Mouse (Mus musculus) liver, embryonic 14.5 days (tissue): ENCODE measurements at regions not wholly inside any gene's neighbourhood (a gene's known extent, or its start where the extent isn't known, plus 50 kb on each side); places are given as distances from the start of the nearest gene placed in this dataset.

Experiments
- ATAC-seq: fragments of 200-750 bp; cut with Nextera tagmentation; 2 replicates; pipeline ENCODE4 v1.8.0; 2017; ENCODE audit warnings: moderate number of reproducible peaks, mild to moderate bottlenecking, moderate library complexity; ENCODE audit not compliant: insufficient read depth
- DNase-seq, 3 experiments: peaks; one replicate each; pipeline ENCODE4 v3.0.0-alpha.2; 2012 to 2013; ENCODE audit warnings: low read depth in 3 of 3, low spot score in 3 of 3
- H3K27ac ChIP-seq: fragments of 300-500 bp; sonication (generic); 2 replicates; pipeline ENCODE4 v1.5.1; 2014; ENCODE audit warnings: moderate library complexity, mild to moderate bottlenecking, control low read depth, inconsistent platforms
- H3K27me3 ChIP-seq: fragments of 300-500 bp; sonication (generic); 2 replicates; pipeline ENCODE4 v1.6.1; 2014; ENCODE audit warnings: mild to moderate bottlenecking, low read length, moderate library complexity; ENCODE audit not compliant: control insufficient read depth, insufficient read depth
- H3K36me3 ChIP-seq: fragments of 300-500 bp; sonication (generic); replicated peaks from 2 replicates; pipeline ENCODE4 v1.6.1; 2014; ENCODE audit warnings: low read depth; ENCODE audit not compliant: control insufficient read depth, insufficient read depth
- H3K4me1 ChIP-seq, 2 experiments: fragments of 200-500 bp in 1 of 2; fragments of 300-500 bp in 1 of 2; sonication (generic) in 1 of 2; replicated peaks; 2 replicates each; pipeline ENCODE4 v1.6.1; 2012 to 2014; ENCODE audit warnings: antibody characterized with exemption in 1 of 2, inconsistent platforms in 1 of 2, low read length in 1 of 2; ENCODE audit not compliant: control insufficient read depth in 2 of 2, insufficient read depth in 2 of 2
- H3K4me2 ChIP-seq: fragments of 300-500 bp; sonication (generic); 2 replicates; pipeline ENCODE4 v1.6.1; 2014; ENCODE audit warnings: low read depth, mild to moderate bottlenecking, control low read depth, moderate library complexity
- H3K4me3 ChIP-seq, 2 experiments: fragments of 200-500 bp in 1 of 2; fragments of 300-500 bp in 1 of 2; sonication (generic) in 1 of 2; 2 replicates each; pipeline ENCODE4 v1.5.1; 2012 to 2014; ENCODE audit warnings: low read depth in 2 of 2, low read length in 2 of 2, mild to moderate bottlenecking in 2 of 2, control low read depth in 1 of 2, inconsistent platforms in 1 of 2, moderate library complexity in 1 of 2; ENCODE audit not compliant: insufficient read depth in 1 of 2
- H3K9ac ChIP-seq: fragments of 300-500 bp; sonication (generic); replicated peaks from 2 replicates; pipeline ENCODE4 v1.6.1; 2014; ENCODE audit warnings: mild to moderate bottlenecking, control low read depth, moderate library complexity
- H3K9me3 ChIP-seq: fragments of 300-500 bp; sonication (generic); 2 replicates; pipeline ENCODE4 v1.6.1; 2016; ENCODE audit warnings: low read length, mixed read lengths; ENCODE audit not compliant: control insufficient read depth
- CTCF ChIP-seq: IDR thresholded peaks from 2 replicates; pipeline ENCODE4 v1.5.1; 2016; ENCODE audit warnings: antibody characterized with exemption, low read depth, control low read depth
- EP300 ChIP-seq: IDR thresholded peaks from 2 replicates; pipeline ENCODE4 v1.6.1; 2016; ENCODE audit warnings: antibody characterized with exemption, low read depth
- WGBS: fragments of 180-500 bp; shearing (Covaris S2); extraction: QIAGEN DNeasy Blood & Tissue Kit; methylation state at CpG from one replicate; pipeline ENCODE4 v1.1.7; 2014; ENCODE audit not compliant: insufficient replicate concordance; 5-methylcytosine and 5-hydroxymethylcytosine counted together

DNA sequence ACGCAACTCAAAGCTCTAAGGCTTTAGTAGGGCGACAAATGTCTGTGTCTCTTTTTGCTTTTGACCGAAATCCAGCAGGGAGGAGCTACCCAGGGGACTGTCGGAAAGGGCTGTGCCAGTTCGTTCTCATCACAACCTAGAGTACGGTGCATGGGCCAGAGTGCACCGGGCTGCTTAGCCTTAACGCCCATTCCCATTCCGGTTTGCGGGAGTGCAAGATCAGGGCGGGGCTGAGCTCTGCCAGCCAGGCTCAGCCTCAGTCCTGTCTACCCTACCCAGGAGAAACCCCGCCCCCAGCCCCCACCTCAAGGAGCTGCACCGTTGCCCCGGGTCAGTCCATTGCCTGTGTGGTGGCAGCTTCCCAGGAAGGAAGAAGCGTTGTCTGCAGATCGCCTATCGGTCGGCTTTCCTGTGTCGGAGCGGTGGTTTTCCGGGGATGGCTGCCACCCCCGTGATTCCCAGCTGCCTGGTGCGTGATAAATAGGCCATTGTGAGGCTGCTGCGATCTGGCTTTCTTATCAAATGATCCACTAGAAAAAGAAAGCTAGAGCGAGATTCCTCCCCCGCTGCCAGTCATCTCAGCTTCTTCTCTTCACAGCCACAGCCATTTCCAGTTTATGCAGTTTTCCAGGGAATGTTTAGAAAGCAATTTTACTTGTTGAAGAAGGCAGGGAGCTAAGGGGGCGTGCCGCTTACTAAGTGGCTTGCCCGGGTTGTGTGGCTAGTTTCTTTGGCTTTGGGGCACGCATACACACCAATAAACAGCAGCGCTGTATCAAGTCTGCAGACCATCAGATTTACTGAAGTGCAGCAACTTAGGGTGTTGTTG lies 187.4 kb upstream of the Ankrd55 start:
- Histone ChIP-seq H3K9me3 (no peaks in the 10 kb centered on the region), H3K36me3 (no peaks in the 10 kb centered on the region), H3K27ac (no peak overlapping the region), H3K9ac (peak overlapping the region; percentile 23; the same call in 1 of the 2 replicates), H3K4me3 (peak overlapping the region; percentile 30 to 39), H3K4me1 (peaks cover 0 to 4% of the 10 kb centered on the region in 2 experiments; a peak in 2 of 4 replicates), H3K4me2 (peak overlapping the region; percentile 61), H3K27me3 (peaks cover 30% of the 10 kb centered on the region)
- DNase-seq (no peak), ATAC-seq (peak; percentile 56)
- no peak for TF ChIP-seq EP300
- TF ChIP-seq CTCF: no peak
- WGBS: 2% methylated on average over 31 of the region's 31 CpGs

DNA sequence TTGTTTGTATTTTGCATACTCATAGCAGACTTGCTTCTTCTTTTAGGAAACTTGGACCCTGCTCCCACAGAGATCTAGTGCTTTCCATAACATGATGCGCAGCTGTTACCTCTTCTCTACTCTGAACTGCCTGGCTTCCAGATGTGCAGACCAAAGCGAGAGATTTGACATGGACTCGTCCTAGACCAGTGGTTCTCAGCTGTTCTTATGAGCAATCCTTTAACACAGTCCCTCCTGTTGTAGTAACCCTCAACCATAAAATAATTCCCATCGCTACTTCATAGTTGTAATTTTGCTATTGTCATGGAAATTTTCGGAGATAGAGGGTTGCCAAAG lies 186.9 kb upstream of the Ankrd55 start:
- DNase-seq: no peak
- 52% methylated on average over 5 of the region's 5 CpGs for WGBS
- no peak for TF ChIP-seq CTCF
- no peak for TF ChIP-seq EP300
- Histone ChIP-seq H3K27ac (no peak overlapping the region), H3K27me3 (peaks cover 30% of the 10 kb centered on the region), H3K9ac (no peak overlapping the region), H3K4me2 (peak overlapping the region; percentile 61), H3K4me3 (peak overlapping the region in 1 of 2 experiments; percentile 30; a peak in 1 of 4 replicates), H3K4me1 (peaks cover 0 to 4% of the 10 kb centered on the region in 2 experiments; a peak in 2 of 4 replicates), H3K9me3 (no peaks in the 10 kb centered on the region), H3K36me3 (no peaks in the 10 kb centered on the region)
- ATAC-seq: no peak

DNA sequence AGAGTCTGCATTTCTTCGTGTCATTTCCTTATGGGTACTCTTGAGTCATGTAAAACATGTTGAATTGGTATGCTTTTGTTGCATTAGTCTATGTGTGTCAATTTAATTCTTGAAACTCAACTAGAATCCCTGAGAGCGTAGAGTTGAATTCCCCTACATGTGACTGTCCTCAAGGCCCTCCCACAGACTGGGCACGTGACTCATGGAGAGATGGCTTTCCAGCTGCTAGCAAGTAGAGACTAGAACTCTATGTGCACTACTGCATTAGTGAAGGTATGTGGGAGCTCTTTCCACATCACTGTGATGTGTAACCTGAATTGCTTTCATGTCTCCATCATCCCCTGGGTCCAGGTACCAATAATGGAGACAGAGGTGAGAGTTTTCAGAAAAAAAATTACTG lies 182.3 kb upstream of the Ankrd55 start:
- ATAC-seq (no peak), DNase-seq (no peak)
- peaks cover 11% of the 10 kb centered on the region for H3K27me3 ChIP-seq
- no peak overlapping the region for H3K27ac ChIP-seq
- no peak overlapping the region for H3K4me2 ChIP-seq
- WGBS: 65% methylated on average over 3 of the region's 3 CpGs
- H3K9ac ChIP-seq: no peak overlapping the region
- no peak for TF ChIP-seq CTCF
- no peak for TF ChIP-seq EP300
- no peaks in the 10 kb centered on the region for H3K9me3 ChIP-seq
- H3K4me1 ChIP-seq: peaks cover 0 to 4% of the 10 kb centered on the region in 2 experiments; a peak in 2 of 4 replicates
- H3K4me3 ChIP-seq: no peak overlapping the region
- no peaks in the 10 kb centered on the region for H3K36me3 ChIP-seq

DNA sequence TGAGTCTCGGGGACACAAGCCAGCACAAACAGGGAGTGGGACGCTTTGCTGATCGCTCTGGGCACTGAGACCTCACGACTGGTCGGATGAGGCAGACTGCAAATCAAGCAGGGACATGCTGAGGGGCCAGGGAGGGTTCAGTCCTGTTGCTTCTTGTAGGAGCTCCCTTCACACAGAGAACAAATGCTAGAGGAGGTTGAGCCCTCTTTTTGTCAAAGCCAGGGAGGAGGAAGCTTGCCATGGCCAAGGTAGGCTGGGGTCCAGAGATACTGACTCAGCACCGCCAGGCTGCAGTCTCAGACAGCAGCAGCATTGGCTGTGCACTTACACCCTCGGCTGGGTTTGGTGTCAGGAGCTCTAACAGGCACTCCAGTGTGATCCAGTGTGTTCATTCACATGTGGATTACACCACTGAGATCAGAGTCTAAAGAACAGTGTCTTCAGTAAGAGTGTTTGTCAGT lies 173.5 kb upstream of the Ankrd55 start:
- Histone ChIP-seq H3K4me2 (no peak overlapping the region), H3K36me3 (no peaks in the 10 kb centered on the region), H3K4me1 (no peaks in the 10 kb centered on the region), H3K9me3 (no peaks in the 10 kb centered on the region), H3K27ac (no peak overlapping the region), H3K4me3 (no peak overlapping the region), H3K9ac (no peak overlapping the region), H3K27me3 (peaks cover 9% of the 10 kb centered on the region)
- 62% methylated on average over 7 of the region's 7 CpGs for WGBS
- TF ChIP-seq CTCF (no peak), EP300 (no peak)
- no peak for DNase-seq
- no peak for ATAC-seq

DNA sequence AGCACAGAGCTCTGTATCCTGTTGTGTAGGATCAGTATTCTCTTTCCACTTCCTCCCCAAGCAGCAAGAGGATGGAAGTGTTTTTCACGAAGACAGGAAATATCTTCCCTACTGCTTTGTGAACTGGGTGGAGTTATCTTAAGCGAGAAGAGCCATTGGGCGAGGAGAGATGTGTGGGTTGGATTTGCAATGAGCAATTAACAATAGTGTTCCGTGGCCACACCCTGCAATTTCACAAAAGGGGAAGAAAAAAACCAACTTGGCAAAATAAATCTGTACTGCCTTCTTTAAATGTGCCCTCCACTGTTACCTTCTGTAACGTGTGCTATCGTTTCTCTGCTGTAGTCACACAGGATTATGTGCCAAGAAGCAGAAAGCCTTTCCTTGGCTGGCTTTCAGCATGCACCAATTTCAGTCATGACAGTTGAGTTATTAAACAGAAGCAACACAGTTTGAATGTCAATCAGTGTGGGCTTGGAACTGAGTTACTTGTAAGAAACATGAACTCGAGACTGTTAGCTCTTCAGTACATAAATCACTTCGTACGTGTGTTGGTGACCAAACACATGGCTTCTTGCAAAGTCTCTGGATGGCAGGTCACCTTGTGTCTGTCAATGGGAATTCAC lies 172.0 kb upstream of the Ankrd55 start:
- 47% methylated on average over 9 of the region's 9 CpGs for WGBS
- H3K4me2 ChIP-seq: no peak overlapping the region
- TF ChIP-seq CTCF (no peak), EP300 (no peak)
- H3K27me3 ChIP-seq: peaks cover 9% of the 10 kb centered on the region
- no peak for DNase-seq
- H3K36me3 ChIP-seq: no peaks in the 10 kb centered on the region
- no peaks in the 10 kb centered on the region; a peak in 1 of 4 replicates for H3K4me1 ChIP-seq
- H3K4me3 ChIP-seq: no peak overlapping the region
- no peak for ATAC-seq
- no peak overlapping the region for H3K27ac ChIP-seq
- no peak overlapping the region for H3K9ac ChIP-seq
- no peaks in the 10 kb centered on the region for H3K9me3 ChIP-seq
